Mouse (Mus musculus) frontal cortex, postnatal 36 days (tissue): ENCODE measurements around the gene Senp7.
A peak's percentile ranks its signal among the peaks of the same experiment; 100 is the strongest.
"Not testable (repeated sequence)": the region's sequence is repeated elsewhere in the genome, so short reads cannot be mapped to it uniquely, and the experiment has no call there.

Experiments used
- DNase-seq, 2 experiments: peaks; one replicate each; pipeline ENCODE4 v3.0.0; 2022; ENCODE audit warnings: low spot score in 2 of 2

Gene Senp7

DNA sequence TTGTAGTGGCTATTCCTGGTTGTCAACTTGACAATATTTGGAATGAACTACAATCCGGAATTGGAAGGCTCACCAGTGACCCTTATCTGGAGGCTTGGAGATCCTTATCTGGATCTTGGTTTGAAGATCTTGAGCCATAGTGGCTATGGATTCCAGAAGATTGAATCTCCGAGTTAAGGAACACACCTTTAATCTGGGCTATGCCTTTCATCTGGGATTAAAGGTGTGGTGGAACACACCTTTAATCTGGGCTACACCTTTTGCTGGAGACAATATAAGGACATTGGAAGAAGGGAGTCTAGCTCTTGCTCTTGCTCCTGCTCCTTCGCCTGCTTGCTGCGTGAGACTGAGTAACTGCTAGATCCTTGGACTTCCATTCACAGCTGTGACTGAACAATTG, at the start of gene Senp7:
TSS of gene Senp7 (plus strand) at position 301 of the 400 bp plus-strand sequence.
- not testable (repeated sequence) for DNase-seq

- peak; percentile 17 to 31 for DNase-seq
Observed at GRCm38 (mm10) chr16:56006798-56007197, 41.3 kb upstream of the Senp7 start.

GRCm38 (mm10) chr16:56008862-56009261, 39.3 kb upstream of the Senp7 start:
- DNase-seq: no peak

DNA sequence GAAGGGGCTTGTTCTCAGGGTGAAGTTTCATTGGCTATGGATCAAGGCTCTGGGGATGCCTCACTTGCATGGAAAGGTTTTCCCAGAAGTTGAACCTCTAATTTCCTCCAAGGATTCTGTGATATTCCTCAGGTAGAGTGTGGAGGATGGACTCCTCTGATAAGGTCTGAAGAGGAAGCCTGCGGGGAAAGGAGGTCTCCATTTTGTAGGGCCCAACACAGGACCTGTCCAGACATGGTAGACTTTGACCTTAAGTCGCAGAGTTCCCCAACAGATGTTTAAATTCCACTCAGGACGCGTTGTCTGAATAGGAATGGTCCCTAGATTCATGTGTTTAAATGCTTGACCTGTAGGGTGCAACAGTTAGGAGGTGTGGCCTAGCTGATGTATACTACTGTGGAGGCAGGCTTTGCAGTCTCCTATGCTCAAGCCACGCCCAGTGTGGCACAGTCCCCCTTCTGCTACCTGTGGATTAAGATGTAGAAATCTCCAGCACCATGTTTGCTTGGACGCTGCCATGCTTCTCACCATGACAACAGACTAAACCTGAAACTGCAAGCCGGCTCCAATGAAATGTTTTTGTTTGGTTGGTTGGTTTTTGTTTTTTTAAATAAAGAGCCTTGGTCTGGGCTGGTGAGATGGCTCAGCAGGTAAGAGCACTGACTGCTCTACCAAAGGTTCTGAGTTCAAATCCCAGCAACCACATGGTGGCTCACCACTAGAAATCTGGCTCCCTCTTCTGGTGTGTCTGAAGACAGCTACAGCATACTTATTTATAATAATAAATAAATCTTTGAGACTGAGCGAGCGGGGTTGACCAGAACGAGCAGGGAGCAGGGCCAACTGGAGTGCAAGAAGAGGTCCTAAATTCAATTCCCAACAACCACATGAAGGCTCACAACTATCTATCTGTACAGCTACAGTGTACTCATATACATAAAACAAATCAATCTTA, 35.1 kb upstream of the Senp7 start:
- no peak for DNase-seq

DNA sequence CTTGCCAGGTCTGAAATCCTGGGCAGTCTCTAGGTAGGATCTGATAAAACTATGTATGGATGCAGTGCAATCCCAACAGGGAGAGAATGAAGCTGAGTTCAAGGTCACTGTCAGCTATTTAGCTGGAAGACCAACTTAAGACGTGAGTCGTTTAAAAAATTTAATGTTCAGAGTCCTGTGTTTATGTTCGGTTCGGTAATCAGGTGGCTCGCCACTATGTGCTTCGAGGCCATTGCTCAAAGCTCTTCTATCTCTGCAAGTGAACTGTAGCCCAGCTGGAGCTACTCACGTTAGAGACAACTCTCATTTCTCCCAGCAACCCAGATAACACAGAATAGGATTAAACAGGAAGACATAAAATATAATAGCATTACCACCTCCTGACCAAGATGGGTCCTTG, 34.1 kb upstream of the Senp7 start:
- DNase-seq: no peak

DNA sequence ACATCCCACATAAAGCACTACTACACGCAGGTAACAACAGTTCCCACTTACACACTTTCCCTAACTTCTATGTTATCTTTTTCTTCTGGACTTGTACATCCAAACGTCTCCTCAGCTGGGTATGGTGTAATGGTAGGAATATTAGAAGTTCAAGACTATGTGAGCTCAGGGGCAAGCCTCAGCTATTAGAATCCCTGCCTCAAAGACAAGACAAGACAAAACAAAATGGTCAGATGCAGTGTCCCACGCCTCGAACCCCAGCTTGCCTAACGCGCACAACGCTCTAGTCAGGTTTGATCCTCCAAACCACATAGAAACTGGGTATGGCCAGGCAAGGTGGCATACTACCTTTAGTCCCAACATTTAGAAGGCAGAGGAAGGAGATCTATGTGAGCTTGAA, 28.5 kb upstream of the Senp7 start:
- no peak for DNase-seq

- no peak for DNase-seq
Observed at GRCm38 (mm10) chr16:56027854-56028629, 20.1 kb upstream of the Senp7 start.

DNA sequence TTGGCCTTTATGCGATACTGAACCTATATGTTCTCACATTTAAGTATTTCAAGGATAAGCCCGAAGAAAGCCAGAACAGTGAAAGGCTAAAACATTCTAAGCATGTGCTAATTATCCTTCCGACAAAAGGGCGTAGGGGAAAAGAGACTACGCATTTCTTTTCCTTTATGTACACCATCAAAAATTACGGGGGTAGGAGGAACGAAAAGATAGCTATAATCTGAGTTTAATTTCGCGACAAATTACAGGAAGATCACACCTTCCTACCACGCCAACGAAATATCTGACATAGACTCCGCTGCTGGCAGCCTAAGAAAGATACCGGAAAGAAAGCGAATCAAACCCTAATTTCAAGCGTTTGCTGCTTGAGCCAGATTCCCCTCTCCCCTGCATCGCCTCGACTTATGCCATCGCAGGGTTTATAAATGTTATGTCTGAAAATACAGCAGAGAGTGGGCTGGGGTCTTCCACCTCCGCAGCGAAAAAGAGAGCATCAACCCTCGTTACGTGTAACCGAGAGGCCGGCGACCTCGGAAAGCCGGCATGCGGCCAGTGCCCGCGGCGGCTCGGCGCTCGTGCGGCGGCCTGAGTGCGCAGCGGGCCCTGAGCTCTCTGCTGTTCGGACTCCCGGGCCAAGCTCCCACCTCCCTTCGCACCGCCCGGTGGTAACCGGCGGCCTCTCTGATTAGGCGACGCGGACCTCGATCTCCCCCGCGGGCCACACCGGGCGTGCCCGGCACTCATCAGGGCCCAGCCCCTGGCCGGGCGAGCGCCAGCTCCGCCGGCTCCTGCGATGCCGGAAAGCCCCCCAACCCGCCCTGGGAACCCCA, 19.2 kb upstream of the Senp7 start:
- no peak for DNase-seq

DNA sequence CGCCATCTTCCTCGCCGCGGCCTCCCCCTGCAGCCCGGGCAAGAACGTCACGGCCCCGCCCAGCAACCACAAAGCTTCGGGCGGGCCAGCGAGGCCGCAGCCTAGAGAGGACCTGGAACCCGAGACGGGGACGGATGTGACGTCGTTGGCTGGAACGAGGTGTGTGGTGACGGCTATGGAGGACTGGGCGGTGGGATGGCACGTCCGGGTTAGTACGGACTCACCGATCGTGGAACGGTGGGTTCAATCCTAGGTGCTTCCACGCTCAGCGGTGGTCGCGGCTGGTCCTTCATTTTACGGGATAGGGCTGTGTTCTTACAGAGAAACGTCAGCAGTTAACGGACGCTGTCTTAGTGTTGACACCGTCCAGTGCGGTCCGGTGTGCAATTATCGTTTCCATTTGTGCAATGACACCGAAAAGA, 18.5 kb upstream of the Senp7 start, which contains the start of gene Pcnp:
TSS of gene Pcnp (minus strand) at position 79 of the 422 bp plus-strand sequence.
- peak; percentile 98 for DNase-seq

DNA sequence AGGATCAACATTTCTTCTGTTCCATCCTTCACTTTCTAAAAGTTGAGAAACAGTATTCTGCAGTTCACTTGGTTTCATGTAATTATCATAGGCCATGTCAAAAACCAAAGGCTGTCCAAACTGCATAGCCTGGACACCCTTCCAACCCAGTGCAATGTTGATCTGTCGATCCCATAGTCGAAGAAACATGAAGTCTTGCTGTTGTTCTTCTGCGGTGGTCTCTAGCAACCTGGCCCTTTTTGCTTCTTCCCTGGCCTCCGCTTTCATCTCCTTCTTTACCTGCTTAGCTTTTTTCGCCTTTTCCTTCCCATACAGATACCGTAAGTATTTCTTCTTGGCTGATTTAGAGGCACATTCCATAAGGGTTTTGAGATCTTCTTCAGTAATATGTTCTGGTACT, 13.6 kb upstream of the Senp7 start:
- no peak for DNase-seq

- DNase-seq: no peak
Observed at GRCm38 (mm10) chr16:56036501-56036900, 11.6 kb upstream of the Senp7 start.

DNA sequence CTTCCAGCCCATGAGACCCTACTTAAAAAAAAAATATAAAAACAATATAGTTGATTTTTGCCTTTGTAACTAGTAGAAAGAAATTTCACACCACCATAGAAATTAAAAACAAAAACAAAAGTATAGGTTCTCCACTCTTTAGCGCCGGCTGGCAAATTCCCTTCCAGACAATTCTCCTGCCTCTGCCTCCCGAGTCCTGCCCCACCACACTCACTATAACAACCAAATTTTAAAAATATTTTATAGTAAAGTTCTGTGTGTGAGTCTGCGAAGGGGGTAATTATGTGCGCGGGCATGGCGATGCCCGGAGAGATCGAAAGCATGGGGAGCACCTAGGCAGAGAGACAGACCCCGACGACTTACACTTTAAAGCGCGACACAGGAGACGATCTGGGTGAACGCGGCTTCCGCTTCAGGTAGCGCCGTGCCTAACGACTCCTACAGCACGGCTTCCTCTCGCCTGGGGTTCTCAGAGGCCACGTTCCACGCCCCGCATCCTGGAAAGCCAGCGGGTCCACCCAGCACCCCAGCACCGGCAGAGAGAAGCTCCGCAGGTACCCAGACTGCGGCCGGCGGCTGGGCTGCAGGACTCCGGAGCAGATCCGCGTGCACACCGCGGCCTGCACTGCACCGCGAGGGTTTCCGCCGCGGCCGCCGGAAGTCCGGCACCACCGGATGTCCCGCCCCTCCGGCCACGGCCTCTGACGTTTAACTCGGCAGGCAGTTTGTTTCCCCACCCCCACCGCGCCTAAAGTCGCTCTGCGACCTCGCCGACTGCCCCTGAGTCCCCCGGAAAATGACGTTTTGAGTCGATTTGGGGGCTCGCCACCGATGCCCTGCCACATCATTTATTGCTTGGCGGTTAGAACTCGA, 10.8 kb upstream of the Senp7 start, which contains the start of gene Trmt10c:
TSS of gene Trmt10c (minus strand) at position 682 of the 873 bp plus-strand sequence.
- peak; percentile 91 to 93 for DNase-seq

DNA sequence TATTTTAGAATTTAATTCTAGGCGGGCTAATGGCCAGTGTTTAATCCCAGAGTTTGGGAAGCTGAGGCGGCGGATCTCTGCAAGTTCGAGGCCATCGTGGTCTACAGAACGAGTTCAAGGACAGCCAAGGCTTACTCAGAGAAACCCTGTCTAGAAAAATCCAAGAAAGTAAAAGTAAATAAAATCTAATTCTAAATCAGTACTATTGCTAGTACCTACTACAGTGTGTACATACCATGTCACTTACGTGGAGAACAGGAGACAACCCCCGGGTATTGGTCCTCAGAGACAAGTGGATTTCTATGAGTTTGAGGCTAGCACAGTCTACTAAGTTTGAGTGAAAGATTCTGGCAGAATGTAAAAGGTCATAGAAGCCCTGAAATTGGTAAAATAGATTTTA, 10.0 kb upstream of the Senp7 start:
- no peak for DNase-seq

DNA sequence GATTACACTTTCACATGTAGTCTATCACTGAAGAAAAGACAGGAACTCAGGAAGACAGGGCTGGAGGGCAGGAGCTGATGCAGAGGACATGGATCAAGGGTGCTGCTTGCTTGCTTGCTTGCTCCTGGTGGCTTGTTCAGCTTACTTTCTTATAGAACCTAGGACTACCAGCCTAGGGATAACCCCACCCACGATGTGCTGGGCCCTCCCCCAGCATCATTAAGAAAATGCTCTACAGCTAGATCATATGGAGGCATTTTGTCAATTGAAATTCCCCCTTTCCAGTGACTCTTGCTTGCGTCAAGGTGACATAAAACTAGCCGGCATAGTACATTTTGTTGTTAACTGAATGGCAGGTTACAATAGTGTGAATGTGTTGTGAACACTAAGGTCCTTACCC, 7.8 kb downstream of the Senp7 start:
- DNase-seq: no peak

GRCm38 (mm10) chr16:56056944-56057590, 8.9 kb downstream of the Senp7 start:
- no peak for DNase-seq

DNA sequence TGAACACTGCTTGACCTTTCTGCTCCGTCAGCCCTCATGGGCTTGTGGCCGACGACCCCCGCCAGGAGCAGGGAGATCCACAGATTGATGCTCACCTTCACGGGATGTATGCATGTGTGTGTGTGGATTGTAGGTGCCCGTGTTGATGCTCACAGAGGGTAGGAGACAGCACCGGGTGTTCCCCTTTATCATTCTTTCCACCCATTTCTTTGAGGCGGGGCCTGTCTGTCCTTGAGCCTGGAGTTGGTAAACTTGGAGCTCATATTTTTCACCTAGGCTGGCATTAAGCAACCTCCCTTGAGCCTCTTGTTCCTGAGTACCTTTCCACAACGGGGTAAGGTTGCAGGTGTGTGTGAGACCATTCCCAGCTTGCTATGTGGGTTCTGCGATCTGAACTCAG, 10.0 kb downstream of the Senp7 start:
- DNase-seq: no peak

GRCm38 (mm10) chr16:56061995-56062594, 14.0 kb downstream of the Senp7 start:
- no peak for DNase-seq

GRCm38 (mm10) chr16:56062981-56063380, 14.8 kb downstream of the Senp7 start:
- no peak for DNase-seq

DNA sequence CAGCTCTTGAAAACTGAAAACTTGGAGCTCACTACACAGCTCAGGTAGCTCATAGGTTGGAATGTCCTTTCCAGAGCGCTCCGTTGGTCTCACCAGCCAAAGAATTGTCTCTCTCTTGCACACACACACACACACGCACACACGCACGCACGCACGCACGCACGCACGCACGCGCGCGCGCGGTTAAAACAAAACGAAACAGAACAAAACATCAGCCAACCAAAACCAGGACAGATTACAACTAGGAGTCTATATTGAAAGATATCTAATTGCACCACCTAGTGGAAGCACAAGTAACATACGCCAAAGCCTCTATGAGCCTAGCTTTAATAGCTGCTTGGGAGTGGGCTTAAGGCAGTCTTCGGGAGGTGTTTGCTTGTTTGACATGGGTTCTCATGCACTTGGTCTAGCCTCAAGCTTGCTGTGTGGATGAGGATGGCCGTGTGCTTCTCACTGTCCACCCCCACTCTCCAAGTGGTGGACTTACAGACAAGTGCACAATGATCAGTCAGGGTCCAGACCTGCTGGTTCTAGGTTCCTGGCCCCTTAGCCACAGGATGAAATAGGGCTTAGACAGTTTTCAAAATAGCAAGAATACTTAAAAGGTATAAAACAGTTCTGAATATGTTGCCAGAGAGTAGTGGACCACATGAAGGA, 16.3 kb downstream of the Senp7 start:
- DNase-seq: peak; percentile 40 to 73
